Mouse (Mus musculus): Measurements from ENCODE around the gene Ap2a1.

Gene Ap2a1

DNA sequence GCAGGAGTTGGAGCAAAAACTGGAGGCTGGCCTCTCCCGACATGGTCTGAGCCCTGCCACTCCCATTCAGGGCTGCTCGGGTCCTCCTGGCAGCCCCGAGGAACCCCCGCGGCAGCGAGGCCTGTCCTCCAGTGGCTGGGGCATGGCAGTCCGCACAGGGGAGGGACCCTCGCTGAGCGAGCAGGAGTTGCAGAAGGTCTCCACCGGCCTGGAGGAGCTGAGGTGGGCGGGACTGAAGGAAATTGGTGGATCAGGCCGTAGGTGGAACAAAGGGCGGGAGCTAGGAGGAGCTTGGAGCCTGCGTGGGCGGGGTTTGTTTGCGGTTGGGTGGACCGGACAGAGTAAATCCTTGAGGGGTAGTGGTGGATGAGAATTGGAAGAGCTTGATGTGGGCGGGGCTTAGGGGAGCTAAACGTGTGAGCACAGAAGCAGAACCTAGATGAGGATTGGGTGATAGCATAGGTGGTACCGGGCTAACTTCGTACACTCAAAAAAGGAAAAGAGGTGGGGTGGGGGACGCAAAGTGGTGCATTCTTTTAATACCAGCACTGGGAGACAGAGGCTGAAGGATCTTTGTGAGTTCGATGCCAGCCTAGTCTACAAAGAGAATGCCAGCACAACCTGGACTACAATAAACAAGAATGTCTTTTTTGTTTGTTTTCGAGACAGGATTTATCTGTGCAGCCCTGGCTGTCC is 23.5 kb upstream of the Ap2a1 start:
- DNase-seq: peak; percentile 86 to 92

GRCm38 (mm10) chr7:44951960-44952359 is 22.7 kb upstream of the Ap2a1 start:
- peak in 1 of 2 experiments; percentile 13 for DNase-seq

DNA sequence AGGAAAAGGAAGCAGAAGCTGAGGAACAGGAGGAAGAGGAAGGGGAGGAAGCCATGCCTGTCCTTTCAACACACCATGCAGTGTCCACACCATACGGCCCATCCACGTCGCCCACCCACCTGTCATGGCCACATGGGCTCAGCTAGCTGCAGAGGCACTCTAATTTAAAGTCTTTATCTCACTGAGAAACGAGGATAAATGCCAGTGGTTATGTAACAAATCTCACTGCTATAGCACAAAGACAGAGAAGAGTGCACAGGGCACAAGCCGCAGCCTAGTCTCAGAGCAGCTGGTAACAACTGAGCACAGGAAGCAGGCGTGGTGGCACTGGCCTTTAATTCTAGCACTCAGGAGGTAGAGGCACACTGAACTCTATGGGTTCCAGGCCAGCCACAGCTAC is 20.6 kb upstream of the Ap2a1 start:
- DNase-seq: no peak

DNA sequence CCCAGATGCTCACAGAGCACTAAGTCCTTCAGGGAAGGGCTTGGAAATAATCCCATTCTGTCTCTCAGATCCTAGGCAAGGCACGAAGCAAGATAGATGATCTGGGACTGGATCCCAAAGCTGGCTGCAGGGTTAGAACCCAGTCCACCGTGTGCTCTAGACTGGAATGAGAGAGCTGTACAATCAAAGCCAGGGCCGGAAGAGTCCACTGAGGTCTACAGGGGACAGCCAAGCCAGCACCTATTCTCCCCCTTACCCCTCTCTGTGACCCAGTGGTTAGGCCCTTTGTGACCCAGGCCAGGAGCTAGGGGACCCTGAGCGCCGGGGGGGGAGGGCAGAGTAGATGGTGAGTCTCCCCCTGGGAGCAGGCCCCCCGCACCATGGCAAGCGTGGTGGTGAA is 13.6 kb upstream of the Ap2a1 start, which contains the start of gene Tsks:
Gene Tsks, plus strand, starts transcription at position 301 of the 400 bp plus-strand sequence.
- DNase-seq: no peak

DNA sequence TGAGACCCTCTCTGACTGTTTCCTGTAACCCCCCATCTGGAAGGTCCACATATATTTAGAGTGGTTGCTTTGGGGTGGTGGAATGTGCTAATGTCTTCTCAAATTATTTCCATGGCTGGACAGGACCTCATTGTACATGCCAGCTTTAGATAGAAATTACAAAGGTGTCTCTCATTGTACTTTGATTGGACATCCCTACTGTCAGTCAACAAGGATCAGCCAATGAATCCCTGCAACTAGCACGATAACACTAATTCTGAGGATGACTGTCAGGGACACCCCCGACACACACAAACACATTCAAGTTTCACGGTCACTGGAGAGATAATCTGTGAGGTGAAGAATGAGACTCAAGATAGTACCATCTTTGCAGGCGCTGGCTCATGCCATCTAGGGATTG is 9.4 kb upstream of the Ap2a1 start:
- DNase-seq: no peak

GRCm38 (mm10) chr7:44928570-44928969 is 726 bp downstream of the Ap2a1 start:
- no peak for DNase-seq

GRCm38 (mm10) chr7:44925468-44925867 is 3.8 kb downstream of the Ap2a1 start:
- peak; percentile 65 to 71 for DNase-seq

GRCm38 (mm10) chr7:44922530-44922929 is 6.8 kb downstream of the Ap2a1 start:
- no peak for DNase-seq

- no peak for DNase-seq
These were observed 10.2 kb downstream of the Ap2a1 start for GRCm38 (mm10) chr7:44919127-44919526.

DNA sequence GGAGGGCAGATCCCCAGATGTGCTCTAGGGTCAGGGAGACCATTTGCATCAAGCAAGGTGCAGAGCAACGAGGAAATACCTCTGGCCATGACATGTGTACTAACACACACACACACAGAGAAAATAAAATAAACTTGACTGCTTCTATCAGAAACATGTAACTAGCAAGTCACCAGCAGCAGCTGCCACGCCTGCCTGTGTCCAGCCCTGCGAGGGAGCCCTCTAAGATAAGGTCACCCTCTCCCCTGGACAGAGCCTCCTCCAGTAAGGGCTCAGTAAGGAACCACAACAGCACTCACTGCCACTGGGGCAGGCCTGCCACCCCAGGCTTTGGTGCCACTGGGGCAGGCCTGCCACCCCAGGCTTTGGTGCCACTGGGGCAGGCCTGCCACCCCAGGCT is 11.1 kb downstream of the Ap2a1 start:
- DNase-seq: no peak

DNA sequence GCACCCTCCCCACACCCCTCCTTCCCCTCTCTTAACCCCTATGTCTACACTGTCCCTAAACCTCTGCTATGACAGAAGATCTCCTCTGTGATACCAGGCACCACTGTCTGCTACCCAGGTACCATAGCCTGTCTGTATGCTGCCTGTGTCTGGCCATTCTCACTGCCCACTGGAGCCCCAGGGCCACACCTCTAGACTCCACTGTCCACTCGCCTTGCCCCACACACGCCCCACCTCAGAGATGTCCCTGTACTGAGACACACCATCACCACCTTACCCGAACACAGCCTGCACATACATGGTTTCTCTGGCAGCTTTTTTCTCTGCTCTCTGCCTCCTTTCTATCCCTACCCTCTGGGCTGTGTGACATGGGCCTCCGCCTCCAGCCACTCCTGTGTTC is 12.4 kb downstream of the Ap2a1 start:
- no peak for DNase-seq

DNA sequence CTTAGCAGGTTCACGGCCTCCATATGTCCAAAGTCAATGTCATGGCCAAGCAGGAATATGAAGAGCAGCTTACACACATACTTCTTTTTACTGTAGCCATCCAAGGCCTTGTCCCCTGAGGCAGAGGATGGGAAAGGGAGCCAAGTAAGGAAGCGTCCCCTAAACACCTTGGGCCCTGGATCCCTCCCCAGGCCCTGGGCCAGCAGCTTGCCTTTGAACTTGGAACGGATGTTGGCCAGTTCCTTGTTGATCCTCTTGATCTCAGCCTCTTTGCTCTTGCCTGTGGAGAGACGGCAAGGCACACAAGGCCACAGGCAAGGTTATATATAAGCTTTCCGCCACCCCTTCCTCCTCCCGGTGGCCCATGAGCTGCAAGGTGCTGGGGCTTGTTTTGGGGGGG is 13.1 kb downstream of the Ap2a1 start:
- DNase-seq: no peak

- DNase-seq: no peak
These were observed 14.0 kb downstream of the Ap2a1 start for GRCm38 (mm10) chr7:44915314-44915713.

- no peak for DNase-seq
These were observed 14.9 kb downstream of the Ap2a1 start for GRCm38 (mm10) chr7:44914396-44914795.

DNA sequence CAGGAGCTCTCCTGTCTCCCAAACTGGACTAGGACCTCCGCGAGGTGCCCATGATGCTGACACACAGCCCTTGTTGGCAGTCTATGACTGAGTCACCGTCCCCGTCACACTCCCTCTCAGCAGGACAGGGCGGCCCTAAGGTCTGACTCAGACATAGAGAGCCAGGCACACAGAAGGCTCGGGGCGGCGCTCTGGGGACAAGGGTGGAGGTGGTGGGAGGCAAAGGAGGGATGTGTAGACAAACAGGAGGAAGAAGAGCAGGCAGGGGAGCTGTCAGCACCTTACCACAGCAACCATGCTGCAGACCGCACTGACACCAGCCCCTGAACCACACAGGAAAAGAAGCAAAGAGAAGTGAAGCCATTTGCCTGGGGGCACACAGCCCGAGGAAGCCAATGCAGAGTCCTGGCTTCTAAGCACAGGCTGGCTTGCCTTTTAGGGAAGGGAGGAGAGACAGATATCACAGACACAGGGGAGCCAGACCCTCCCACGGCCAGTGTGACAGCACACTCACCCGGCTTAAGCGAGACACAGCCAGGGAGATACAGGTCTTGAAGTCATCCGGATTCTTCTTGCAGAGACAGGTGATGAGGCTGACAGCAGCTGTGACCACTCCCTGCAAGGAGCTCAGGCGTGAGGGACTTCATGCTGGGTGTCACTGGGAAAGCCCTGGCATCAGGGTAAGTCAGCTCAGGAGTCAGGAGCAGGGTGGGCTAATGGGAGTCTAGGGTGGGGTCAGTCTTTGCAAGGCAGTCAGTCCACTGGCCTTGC is 20.4 kb downstream of the Ap2a1 start:
- no peak for DNase-seq

DNA sequence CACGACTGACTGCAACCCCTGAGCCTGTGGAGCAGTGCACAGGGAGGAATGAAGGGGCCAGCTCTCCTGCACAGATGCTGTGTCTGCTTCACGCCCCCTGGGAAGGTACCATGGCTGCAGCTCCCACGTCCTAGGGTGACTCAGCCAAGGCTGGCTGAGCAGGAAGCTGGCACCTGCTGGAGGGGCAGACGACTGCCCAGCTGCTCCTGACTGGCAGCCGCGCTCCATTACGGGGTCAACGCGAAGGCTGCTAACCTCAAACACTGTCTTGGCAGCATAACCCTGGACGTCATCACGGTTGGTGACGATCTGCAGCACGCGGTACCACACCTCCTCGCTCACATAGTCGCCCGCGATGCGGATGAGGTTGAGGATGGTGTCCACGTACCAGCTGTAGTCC is 23.9 kb downstream of the Ap2a1 start:
- DNase-seq: peak; percentile 60 to 66

GRCm38 (mm10) chr7:44901230-44901722 is 28.0 kb downstream of the Ap2a1 start:
- DNase-seq: no peak

DNA sequence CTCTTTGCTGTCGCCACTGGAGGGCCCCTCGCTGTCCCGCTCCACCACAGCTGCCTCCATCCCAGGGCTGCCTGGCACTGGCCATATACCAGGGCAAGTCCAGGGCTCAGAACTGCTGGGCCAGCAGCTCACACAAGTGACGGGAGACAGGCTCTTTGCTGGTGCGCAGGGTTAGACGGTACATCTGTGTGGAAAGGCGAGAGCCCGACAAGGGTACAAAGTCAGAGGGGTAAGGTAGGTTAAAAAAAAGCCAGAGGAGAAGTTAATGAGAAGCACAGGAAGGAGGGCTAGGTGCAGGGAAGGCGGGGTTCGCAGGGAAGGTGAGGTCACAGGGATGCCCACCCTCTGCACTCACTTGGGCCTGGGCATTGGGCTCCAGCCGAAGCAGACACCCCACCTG is 28.7 kb downstream of the Ap2a1 start:
- no peak for DNase-seq

DNA sequence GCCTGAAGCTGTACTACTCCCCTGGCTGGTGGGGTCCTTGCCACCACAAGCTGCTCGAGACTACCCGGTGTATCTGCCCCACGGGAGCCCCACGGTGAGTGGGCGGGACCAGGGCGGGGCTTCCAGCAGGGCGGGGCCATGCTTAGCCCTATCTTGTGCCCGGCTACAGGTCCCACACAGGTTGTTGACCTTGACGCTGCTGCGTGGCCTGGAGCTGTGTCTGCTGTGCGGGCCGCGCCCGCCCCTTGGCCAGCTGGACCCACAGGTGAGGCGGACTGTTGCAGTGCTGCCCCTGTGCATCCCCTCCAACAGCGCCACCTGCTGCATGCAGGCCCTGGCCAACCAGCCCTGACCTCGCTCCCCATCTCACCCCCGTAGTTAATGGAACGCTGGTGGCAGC is 30.7 kb downstream of the Ap2a1 start:
- peak; percentile 60 to 69 for DNase-seq

- no peak for DNase-seq
These were observed 32.8 kb downstream of the Ap2a1 start for GRCm38 (mm10) chr7:44896499-44896898.

DNA sequence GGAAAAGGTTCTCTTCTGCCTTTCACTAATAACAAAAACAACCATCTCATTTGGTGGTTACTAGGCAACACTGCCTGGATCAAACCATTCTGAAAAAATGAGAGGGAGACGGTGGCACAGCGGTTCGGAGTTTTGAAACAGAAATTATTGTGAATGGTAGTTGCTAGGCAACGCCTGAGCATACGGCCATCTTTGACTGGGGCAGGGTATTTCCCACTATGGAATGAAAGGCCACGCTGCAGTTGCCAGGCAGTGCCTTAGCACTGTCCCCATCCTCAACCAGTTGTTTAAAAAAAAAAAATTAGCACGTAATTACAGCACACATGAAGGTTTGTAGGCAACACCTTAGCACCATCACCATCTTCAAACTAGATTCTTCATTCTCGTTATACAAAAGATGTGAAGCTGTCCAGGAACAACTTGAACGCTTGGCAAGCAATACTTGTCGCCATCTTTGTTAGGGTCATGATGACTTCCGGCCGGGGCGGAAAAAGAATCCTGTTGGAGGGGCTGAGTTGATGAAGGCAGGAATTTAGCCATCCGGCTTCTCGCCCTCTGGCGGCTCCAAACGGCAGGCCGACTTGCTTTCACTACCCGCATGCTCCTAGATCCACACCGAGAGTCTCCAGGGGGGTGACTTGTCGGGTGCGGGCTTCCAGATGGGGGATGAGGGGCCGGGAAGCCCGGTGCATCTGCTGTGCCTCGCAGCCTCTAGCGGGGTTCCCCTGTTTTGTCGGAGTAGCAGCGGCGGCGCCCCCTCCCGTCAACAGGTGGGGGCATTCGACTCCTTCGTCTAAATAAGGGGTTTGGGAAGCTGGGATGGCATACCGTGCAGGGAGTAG is 33.5 kb downstream of the Ap2a1 start, which contains the start of gene Fuz:
Gene Fuz, plus strand, starts transcription at position 487 of the 842 bp plus-strand sequence.
- peak; percentile 95 for DNase-seq

- peak; percentile 62 to 70 for DNase-seq
These were observed 34.1 kb downstream of the Ap2a1 start for GRCm38 (mm10) chr7:44895206-44895592.

DNA sequence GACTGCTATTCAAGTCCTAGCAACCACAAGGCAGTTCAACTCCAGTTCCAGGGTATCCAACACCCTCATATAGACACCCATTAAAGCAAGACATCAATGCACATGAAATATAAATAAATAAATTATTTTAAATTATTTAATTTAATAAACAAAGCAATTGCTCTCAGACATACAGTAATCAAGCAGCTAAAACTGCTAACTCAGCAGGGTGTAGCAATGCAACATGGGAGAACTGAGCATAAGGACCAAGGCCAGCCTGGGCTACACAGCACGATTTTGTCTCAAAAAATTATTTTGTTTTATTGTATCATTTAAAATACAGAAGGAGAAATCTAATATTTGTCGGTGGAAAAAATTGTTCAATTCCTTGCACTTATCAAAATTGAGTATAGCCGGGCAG is 35.1 kb downstream of the Ap2a1 start:
- DNase-seq: no peak

Data from cerebellum, postnatal 10 days (tissue).